Mouse (Mus musculus) G1E-ER4 (cell line): ENCODE results near the gene Sptan1. TPM values are rescaled to one million over a fixed set of nuclear protein-coding genes. Genes with fewer than 3 reads are reported as not detected.

Experiments used
- GATA1 ChIP-seq: IDR thresholded peaks from one replicate; pipeline ENCODE4 v1.8.0; 2012; ENCODE audit warnings: low read length, inconsistent platforms
- polyA plus RNA-seq: library from polyadenylated mRNA; stranded (reverse); fragments of >175 nt; gene quantifications from 2 replicates; pipeline ENCODE4 v1.2.3, GENCODE M21; 2012

The Sptan1 gene
- polyA plus RNA-seq, 1 experiment: 4.7 TPM

DNA sequence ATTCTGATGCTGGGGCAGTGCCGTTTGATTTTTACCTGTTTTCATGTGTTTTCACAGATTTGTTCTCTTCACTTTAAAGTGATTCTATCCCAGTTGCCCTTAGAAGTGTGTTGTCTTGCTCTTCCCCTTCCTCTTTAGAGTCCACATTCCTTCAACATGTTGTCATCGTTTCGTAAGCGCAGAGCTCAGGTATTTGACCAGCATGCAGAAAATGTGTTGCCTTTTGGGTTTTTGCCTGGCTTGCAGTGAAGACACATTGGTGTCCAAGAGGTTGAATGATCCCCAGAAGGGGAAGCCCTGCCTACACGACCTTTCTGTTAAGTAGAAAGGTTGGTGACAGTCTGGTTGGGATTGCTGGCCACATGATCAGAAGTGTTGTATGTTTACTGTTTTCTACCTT is 3.3 kb downstream of the Sptan1 start:
- no peak for TF ChIP-seq GATA1

DNA sequence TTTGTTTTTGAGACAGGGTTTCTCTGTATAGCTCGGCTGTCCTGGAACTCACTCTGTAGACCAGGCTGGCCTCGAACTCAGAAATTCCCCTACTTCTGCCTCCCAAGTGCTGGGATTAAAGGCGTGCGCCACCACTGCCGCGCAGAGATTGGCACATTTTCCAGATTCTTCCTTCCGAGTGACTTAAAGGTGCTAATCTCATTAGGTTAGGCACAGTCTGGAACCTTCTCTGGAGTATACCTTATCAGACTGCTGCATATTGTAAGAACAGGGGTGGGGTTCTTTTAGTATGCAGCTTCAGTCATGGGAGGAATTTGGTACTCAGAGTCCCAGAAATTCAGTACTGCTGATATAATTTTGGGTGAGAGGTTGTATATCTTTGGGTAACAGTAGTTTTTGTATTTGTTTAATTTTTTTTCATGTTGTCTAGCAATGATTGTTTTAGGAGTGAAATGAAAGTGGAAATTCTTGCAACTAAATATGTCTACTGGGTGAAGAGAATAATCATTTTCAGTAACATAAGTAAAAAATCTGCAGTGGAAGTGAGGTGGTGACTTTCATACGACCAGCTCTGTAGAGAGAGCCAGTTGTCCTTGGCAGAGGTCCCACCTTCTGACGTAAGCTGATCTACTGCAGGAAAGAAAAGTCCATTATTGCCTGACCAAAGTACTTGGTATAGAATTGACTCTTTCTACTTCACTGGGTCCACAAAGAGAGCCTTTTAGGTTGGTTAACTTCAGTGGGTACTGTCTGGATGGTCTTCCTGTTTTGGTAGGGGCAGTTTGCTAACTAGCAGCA is 6.7 kb downstream of the Sptan1 start:
- TF ChIP-seq GATA1: peak; percentile 57

DNA sequence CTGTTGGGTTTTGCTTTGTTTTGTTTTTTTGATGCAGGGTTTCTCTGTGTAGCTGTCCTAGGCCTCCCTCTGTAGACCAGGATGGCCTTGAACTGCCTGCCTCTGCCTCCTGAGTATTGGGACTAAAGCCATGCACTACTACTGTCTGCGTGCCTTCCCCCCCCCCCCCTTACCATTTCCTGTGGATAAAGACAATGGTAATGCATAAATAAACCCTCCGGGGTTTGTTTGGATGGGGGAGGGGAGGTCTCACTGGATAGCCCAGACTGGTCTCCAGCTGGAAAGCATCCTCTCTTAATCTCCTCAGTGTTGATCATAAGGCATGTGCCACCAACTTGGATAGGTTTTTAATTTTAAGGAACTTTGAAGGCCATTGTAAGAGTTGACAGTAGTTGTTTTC is 8.2 kb downstream of the Sptan1 start:
- TF ChIP-seq GATA1: no peak

DNA sequence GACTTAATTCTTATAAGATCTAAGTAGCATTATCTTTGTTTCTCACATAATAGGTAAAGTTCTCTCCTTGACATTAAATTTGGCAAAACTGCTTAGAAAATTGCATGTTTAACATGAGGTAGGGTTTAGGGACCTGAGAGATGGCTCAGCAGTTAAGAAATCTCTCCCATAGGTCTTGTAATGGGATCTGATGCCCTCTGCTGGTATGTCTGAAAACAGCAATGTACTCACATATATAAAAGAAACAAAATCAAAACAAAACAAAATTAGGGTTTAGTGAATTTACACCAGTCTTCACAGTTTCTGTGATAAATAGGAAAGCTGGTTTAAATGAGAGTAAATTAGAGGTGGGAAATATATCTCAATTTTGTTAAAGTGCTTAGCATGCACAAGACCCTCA is 11.9 kb downstream of the Sptan1 start:
- TF ChIP-seq GATA1: no peak

DNA sequence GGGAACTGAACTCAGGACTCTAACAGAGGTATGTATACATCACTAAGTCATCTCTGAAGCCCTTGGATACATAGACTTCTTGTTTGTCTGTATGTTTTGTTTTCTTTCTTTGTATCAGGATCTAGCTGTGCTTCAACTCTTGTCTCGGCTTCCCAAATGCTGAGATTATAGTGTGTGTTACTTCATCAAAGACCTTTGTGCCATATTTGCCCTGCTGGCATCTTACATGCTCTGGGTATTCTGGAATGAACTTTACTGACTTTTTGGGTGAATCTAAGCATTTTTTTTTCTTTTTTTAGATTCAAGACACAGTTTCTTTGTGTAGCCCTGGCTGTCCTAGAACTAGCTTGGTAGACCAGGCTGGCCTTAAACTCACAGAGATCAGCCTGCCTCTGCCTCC is 15.3 kb downstream of the Sptan1 start:
- no peak for TF ChIP-seq GATA1

DNA sequence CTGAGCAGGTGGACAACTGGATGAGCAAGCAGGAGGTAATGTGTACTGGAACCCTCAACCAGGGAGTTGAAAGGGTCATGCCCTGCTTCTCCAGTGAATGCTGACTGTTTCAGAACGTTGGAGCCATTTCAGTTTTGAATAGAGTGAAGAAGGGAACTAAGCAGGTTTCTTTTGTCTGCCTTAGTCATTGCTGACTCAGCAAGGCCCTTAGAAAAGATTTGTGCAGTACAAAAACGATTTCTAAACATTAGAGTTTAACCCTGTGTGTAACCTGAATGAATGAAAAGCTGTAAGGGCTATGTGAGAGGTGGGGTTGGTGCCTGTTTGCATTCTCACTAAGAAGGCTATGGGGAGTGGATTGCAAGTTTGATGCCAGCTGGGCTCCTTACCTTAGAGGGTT is 26.6 kb downstream of the Sptan1 start:
- TF ChIP-seq GATA1: no peak

DNA sequence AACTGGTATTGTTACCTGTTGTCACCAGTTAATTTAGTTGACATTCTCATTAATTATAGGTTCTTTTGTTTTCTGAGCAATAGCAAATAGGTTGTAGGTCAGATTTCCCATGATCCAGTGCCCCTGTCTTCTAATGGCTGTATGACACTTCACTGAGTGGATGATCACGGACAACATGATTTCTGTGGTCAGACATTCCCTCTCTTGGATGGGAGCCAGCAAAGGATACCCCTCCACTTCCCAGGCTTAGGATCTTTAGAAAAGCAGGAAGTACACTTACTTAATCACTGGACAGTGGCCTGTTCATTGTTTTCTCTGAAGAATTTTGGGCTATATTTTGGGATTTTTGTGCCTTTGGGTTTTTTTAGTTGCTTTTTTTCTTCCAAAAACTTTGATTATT is 43.7 kb downstream of the Sptan1 start:
- TF ChIP-seq GATA1: no peak

DNA sequence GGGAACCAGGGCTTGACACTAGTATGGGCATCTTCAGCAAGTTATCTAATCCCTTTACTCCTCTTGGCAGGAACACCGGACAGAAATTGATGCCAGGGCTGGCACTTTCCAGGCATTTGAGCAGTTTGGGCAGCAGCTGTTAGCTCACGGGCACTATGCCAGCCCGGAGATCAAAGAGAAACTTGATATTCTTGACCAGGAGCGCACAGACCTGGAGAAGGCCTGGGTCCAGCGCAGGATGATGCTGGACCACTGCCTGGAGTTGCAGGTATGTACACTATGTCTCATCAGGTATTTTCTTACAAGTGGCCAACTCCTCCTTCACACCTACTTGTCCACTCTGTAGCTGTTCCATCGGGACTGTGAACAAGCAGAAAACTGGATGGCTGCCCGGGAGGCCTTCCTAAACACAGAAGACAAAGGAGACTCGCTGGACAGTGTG is 45.5 kb downstream of the Sptan1 start:
- TF ChIP-seq GATA1: no peak

DNA sequence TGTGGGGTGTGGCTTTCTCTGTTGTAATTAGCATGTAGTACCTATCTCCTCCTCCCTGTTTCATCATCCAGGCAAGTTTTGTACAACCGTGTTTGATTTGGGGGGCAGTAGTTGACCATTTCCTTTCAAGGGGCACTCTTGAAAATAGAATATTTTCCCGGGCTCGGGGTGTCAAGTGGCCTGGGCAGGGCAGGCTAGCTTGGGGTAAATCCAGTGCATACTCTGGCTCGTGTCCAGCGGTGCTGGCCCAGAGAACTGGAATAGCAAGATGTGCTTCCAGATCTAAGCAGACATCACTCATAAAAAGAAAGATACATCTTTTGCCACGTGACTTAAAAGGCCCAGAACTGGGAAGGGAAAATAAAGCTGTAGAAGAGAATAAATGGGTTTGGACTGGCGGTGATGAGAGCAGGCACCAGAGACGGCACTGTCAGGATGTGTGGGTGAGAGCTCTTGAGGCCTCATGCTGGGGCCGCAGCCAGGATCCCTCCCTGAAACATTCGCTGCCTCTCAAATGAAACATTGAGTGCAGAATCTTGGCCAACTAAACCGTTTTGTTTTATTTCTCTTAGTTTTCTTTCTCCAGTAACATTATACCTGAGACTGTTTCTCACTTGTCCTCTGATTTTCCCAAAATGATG is 49.1 kb downstream of the Sptan1 start:
- TF ChIP-seq GATA1: no peak

DNA sequence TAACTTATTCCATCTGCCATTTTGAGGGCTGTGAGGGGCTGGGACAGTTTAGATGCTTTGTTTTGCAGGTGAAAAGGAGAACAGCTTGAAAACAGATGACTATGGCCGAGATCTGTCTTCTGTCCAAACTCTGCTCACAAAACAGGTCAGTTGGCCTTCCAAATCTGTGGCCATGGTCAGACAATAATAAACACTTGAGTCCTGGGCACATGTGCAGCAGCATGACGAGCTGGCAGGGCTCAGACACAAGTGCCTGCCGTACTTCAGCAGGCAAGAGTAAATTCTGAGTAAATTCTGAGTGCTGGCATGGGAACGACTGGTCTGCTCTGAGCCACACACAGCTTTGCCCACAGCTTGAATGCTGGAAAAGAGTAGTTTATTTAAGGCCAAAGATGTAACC is 60.1 kb downstream of the Sptan1 start:
- no peak for TF ChIP-seq GATA1

DNA sequence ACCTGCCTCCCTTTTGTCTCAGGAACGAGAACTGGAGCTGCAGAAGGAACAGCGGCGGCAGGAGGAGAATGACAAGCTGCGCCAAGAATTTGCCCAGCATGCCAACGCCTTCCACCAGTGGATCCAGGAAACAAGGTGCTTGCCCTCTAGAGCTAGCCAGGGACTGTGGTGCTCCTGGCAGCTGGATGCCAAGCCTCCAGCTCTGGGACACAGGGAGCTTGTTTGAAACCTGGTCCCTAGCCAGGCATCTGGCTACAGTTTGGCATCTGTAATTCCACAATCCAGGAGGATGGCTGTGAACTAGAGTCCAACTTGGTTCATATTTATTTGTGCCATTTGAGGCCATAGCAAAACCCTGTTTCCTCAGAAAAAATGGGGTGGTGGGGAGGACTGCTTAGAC is 61.6 kb downstream of the Sptan1 start:
- TF ChIP-seq GATA1: no peak

DNA sequence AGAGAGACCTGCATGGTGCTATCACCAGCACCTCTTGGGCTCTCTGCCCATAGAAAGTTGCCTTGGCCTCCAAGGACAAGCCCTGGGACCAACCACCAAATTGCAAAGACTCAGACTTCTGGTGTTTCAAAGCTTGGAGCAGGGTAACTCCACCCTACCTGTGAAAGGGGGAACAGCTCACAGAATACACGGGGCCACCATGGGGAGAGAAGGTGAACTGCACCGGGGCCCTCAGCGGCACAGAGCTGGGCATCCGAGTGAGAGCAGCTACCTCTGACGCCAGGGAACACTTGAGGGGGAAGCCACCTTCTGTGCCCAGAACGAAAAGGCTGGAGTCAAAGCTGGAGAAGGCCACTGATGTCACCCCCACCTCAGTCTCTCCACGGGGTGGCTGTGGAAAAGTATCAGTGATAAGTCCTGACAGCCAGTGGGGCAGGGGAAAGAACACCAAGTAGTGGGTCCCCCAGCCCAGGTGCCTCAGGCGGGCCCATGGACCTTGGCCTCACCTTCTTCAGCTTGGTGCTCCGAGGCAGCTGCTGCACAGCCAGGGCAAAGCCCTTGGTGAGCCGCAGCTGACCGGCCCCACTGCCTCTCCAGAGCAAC is 67.0 kb downstream of the Sptan1 start:
- TF ChIP-seq GATA1: no peak

DNA sequence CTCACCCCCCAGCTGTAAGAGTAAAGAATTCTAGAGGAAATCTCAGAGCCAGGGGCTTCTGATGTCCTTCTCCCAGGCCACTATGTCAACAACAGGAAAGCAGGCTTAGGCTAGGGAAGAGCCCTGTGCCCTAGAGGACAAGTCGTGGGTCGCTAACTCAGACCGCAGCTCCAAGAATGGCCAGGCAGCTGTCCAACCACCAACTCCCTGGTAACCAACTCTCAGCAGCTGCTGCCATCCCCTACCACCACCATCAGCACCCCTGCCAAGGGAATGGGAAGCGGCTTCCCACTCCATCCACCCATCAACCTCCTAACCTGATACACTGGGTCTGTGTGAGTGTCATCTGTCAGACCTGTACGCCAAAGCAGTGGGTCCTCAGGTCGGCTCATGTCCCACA is 67.6 kb downstream of the Sptan1 start:
- TF ChIP-seq GATA1: no peak

DNA sequence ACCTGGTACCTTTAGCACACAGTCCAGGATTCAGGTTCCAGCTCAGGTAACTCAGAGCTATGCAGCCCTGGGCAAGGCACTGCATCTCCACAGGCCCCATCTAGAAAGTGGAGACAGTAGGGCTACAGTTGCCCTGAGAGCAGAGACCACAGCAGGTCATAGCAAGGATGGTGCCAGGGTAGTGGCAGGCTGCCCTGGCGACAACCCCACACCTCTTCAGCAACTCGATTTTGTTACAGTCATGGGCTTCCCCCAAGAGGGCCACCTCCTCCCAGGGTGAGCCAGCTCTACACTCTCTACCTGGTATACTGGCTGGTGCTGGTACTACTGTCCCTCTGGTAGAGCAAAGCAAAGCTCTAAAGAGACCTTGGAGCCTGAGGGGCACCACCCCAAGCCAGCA is 72.4 kb downstream of the Sptan1 start:
- no peak for TF ChIP-seq GATA1

DNA sequence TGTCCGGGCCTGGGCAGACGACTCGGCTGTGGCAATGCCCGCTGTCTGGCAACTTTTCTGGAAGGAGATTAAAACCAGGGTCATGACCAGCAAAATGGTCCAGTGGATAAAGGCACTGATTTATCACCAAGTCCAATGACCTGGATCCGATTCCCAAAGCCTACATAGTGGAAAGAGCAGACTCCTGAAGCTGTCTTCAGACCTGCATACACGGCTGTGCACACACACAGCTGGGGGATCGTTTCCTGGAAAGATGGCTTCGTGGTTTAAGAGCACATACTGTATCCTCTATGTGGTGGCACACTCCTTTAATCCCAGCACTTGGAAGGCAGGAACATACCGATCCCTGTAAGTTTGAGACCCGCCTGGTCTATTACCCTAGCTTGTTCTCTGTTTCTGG is 73.0 kb downstream of the Sptan1 start:
- TF ChIP-seq GATA1: no peak

DNA sequence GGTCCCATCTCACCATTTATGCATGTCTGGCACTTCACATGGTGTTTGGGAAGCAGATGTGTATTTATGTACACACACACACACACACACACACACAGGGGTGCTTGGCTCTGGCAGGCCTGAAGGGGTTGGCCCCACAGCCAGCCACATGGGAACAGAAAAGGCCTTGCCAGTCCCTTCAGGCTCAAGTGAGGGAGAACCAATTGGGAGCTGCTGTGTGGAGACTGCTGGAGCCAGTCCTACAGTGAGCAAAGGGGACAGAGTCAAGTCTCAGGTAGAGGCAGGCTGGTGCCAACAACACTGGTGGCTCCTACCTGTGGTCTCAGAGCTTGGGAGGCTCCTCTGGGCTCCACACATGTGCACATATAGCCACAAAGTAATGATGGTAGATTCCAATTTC is 74.3 kb downstream of the Sptan1 start:
- TF ChIP-seq GATA1: no peak

DNA sequence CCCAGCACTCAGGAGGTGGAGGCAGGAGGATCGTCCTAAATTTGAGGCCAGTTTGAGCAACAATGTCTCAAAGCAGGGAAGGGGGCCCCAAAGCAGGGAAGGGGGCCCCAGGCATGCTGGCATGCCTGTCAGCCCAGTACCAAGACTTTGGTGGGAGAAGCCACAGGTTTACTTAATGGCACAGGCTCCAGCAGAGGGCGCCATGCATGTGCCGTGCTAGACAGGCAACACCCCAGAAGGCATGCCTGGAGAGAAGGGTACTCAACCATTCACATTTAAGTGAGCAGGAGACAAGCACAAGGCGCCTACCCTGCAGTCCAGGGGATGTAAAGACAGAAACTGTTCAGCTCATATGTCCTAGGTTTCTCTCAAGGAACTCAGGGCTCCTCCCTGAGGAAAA is 77.1 kb downstream of the Sptan1 start:
- TF ChIP-seq GATA1: no peak
